Mouse (Mus musculus): ENCODE measurements around the gene Rbms1. TPM values are rescaled to one million over a fixed set of nuclear protein-coding genes. Genes with fewer than 3 reads are reported as not detected.

Gene Rbms1
- polyA plus RNA-seq, 1 experiment, result 252 TPM

GRCm38 (mm10) chr2:60905283-60905682 lies 57.7 kb downstream of the Rbms1 start:
- WGBS, result 3% methylated on average over 3 of the region's 3 CpGs
- H3K4me1 ChIP-seq (ENCODE audit: control insufficient read depth, insufficient read depth, low read length), result peaks cover 31% of the 10 kb centered on the region
- TF ChIP-seq CTCF (IDR thresholded peaks at IDR 0.05; ENCODE audit: insufficient read depth, low read length) (0 out of 2 replicates have a peak, but pooled peaks have one; percentile 4), POLR2A (IDR thresholded peaks at IDR 0.05; ENCODE audit: borderline replicate concordance, extremely low read depth, low read depth, low read length) (no peak)
- DNase-seq, result no peak
- no peak overlapping the region for H3K4me3 ChIP-seq (replicated peaks; ENCODE audit: extremely low read depth, low read depth, low read length)

GRCm38 (mm10) chr2:60904141-60904540 lies 58.9 kb downstream of the Rbms1 start:
- 55% methylated on average over 5 of the region's 5 CpGs for WGBS
- no peak for DNase-seq
- TF ChIP-seq CTCF (IDR thresholded peaks at IDR 0.05; ENCODE audit: insufficient read depth, low read length), result no peak
- TF ChIP-seq POLR2A (IDR thresholded peaks at IDR 0.05; ENCODE audit: borderline replicate concordance, extremely low read depth, low read depth, low read length), result no peak

GRCm38 (mm10) chr2:60903535-60903934 lies 59.5 kb downstream of the Rbms1 start:
- 21% methylated on average over 7 of the region's 7 CpGs for WGBS
- TF ChIP-seq CTCF (IDR thresholded peaks at IDR 0.05; ENCODE audit: insufficient read depth, low read length) (no peak), POLR2A (IDR thresholded peaks at IDR 0.05; ENCODE audit: borderline replicate concordance, extremely low read depth, low read depth, low read length) (no peak)
- H3K4me3 ChIP-seq (replicated peaks; ENCODE audit: extremely low read depth, low read depth, low read length), result no peak overlapping the region
- H3K4me1 ChIP-seq (ENCODE audit: control insufficient read depth, insufficient read depth, low read length), result peaks cover 31% of the 10 kb centered on the region
- no peak for DNase-seq

More at GRCm38 (mm10) chr2:60904141-60904540, 58.9 kb downstream of the Rbms1 start:
- H3K4me3 ChIP-seq (replicated peaks; ENCODE audit: extremely low read depth, low read depth, low read length), result no peak overlapping the region
- peaks cover 31% of the 10 kb centered on the region for H3K4me1 ChIP-seq (ENCODE audit: control insufficient read depth, insufficient read depth, low read length)

GRCm38 (mm10) chr2:60902446-60903137 lies 60.4 kb downstream of the Rbms1 start:
- Histone ChIP-seq H3K4me1 (ENCODE audit: control insufficient read depth, insufficient read depth, low read length) (peaks cover 31% of the 10 kb centered on the region), H3K4me3 (replicated peaks; ENCODE audit: extremely low read depth, low read depth, low read length) (no peak overlapping the region)
- 22% methylated on average over 6 of the region's 6 CpGs for WGBS
- no peak for TF ChIP-seq CTCF (IDR thresholded peaks at IDR 0.05; ENCODE audit: insufficient read depth, low read length)
- no peak for TF ChIP-seq POLR2A (IDR thresholded peaks at IDR 0.05; ENCODE audit: borderline replicate concordance, extremely low read depth, low read depth, low read length)
- no peak for DNase-seq

- DNase-seq, result peak; percentile 69
- Histone ChIP-seq H3K4me3 (replicated peaks; ENCODE audit: extremely low read depth, low read depth, low read length) (peak overlapping the region; percentile 7), H3K4me1 (ENCODE audit: control insufficient read depth, insufficient read depth, low read length) (peaks cover 31% of the 10 kb centered on the region)
- TF ChIP-seq POLR2A (IDR thresholded peaks at IDR 0.05; ENCODE audit: borderline replicate concordance, extremely low read depth, low read depth, low read length) (no peak), CTCF (IDR thresholded peaks at IDR 0.05; ENCODE audit: insufficient read depth, low read length) (no peak)
- WGBS, result 12% methylated on average over 15 of the region's 15 CpGs
Observed at GRCm38 (mm10) chr2:60901511-60901951, 61.5 kb downstream of the Rbms1 start.

GRCm38 (mm10) chr2:60901013-60901412 lies 62.0 kb downstream of the Rbms1 start:
- TF ChIP-seq POLR2A (IDR thresholded peaks at IDR 0.05; ENCODE audit: borderline replicate concordance, extremely low read depth, low read depth, low read length) (no peak), CTCF (IDR thresholded peaks at IDR 0.05; ENCODE audit: insufficient read depth, low read length) (no peak)
- WGBS, result 52% methylated on average over 6 of the region's 6 CpGs
- Histone ChIP-seq H3K4me3 (replicated peaks; ENCODE audit: extremely low read depth, low read depth, low read length) (no peak overlapping the region), H3K4me1 (ENCODE audit: control insufficient read depth, insufficient read depth, low read length) (peaks cover 31% of the 10 kb centered on the region)
- no peak for DNase-seq

GRCm38 (mm10) chr2:60893042-60893441 lies 70.0 kb downstream of the Rbms1 start:
- DNase-seq, result no peak
- TF ChIP-seq POLR2A (IDR thresholded peaks at IDR 0.05; ENCODE audit: borderline replicate concordance, extremely low read depth, low read depth, low read length), result no peak
- TF ChIP-seq CTCF (IDR thresholded peaks at IDR 0.05; ENCODE audit: insufficient read depth, low read length), result no peak
- 60% methylated on average over 1 of the region's 1 CpGs for WGBS
- Histone ChIP-seq H3K4me1 (ENCODE audit: control insufficient read depth, insufficient read depth, low read length) (peaks cover 6% of the 10 kb centered on the region), H3K4me3 (replicated peaks; ENCODE audit: extremely low read depth, low read depth, low read length) (no peak overlapping the region)

- DNase-seq, result no peak
- no peak for TF ChIP-seq CTCF (IDR thresholded peaks at IDR 0.05; ENCODE audit: insufficient read depth, low read length)
- no peak for TF ChIP-seq POLR2A (IDR thresholded peaks at IDR 0.05; ENCODE audit: borderline replicate concordance, extremely low read depth, low read depth, low read length)
Observed at GRCm38 (mm10) chr2:60883931-60884330, 79.1 kb downstream of the Rbms1 start.

GRCm38 (mm10) chr2:60883043-60883365 lies 80.0 kb downstream of the Rbms1 start:
- H3K4me1 ChIP-seq (ENCODE audit: control insufficient read depth, insufficient read depth, low read length), result peaks cover 29% of the 10 kb centered on the region
- H3K4me3 ChIP-seq (replicated peaks; ENCODE audit: extremely low read depth, low read depth, low read length), result no peak overlapping the region
- DNase-seq, result no peak
- TF ChIP-seq POLR2A (IDR thresholded peaks at IDR 0.05; ENCODE audit: borderline replicate concordance, extremely low read depth, low read depth, low read length) (no peak), CTCF (IDR thresholded peaks at IDR 0.05; ENCODE audit: insufficient read depth, low read length) (no peak)
- WGBS, result 36% methylated on average over 3 of the region's 3 CpGs

More at GRCm38 (mm10) chr2:60883931-60884330, 79.1 kb downstream of the Rbms1 start:
- Histone ChIP-seq H3K4me1 (ENCODE audit: control insufficient read depth, insufficient read depth, low read length) (peaks cover 21% of the 10 kb centered on the region), H3K4me3 (replicated peaks; ENCODE audit: extremely low read depth, low read depth, low read length) (no peak overlapping the region)
- 13% methylated on average over 4 of the region's 4 CpGs for whole genome bisulfite sequencing
